Mouse (Mus musculus): ENCODE measurements around the gene Ptprg. TPM values are rescaled to one million over a fixed set of nuclear protein-coding genes. Genes with fewer than 3 reads are reported as not detected.
"Not testable (repeated sequence)": the region's sequence is repeated elsewhere in the genome, so short reads cannot be mapped to it uniquely, and the experiment has no call there.

Ptprg gene
- total RNA-seq, 1 experiment from 2014 or later, result not detected

GRCm38 (mm10) chr14:12046226-12046882 lies 493.0 kb downstream of the Ptprg start:
- no peak for ATAC-seq (replicated peaks; ENCODE audit: insufficient number of reproducible peaks, low FRiP score, low TSS enrichment, poor library complexity, severe bottlenecking)

- ATAC-seq (replicated peaks; ENCODE audit: insufficient number of reproducible peaks, low FRiP score, low TSS enrichment, poor library complexity, severe bottlenecking), result no peak
Observed at GRCm38 (mm10) chr14:12047637-12048036, 494.3 kb downstream of the Ptprg start.

- no peak for ATAC-seq (replicated peaks; ENCODE audit: insufficient number of reproducible peaks, low FRiP score, low TSS enrichment, poor library complexity, severe bottlenecking)
Observed at GRCm38 (mm10) chr14:12056912-12057524, 503.7 kb downstream of the Ptprg start.

GRCm38 (mm10) chr14:12057856-12058255 lies 504.5 kb downstream of the Ptprg start:
- no peak for ATAC-seq (replicated peaks; ENCODE audit: insufficient number of reproducible peaks, low FRiP score, low TSS enrichment, poor library complexity, severe bottlenecking)

GRCm38 (mm10) chr14:12059149-12059548 lies 505.8 kb downstream of the Ptprg start:
- ATAC-seq (replicated peaks; ENCODE audit: insufficient number of reproducible peaks, low FRiP score, low TSS enrichment, poor library complexity, severe bottlenecking), result no peak

- not testable (repeated sequence) for ATAC-seq (replicated peaks; ENCODE audit: insufficient number of reproducible peaks, low FRiP score, low TSS enrichment, poor library complexity, severe bottlenecking)
Observed at GRCm38 (mm10) chr14:12061313-12061712, 508.0 kb downstream of the Ptprg start.

- ATAC-seq (replicated peaks; ENCODE audit: insufficient number of reproducible peaks, low FRiP score, low TSS enrichment, poor library complexity, severe bottlenecking), result no peak
Observed at GRCm38 (mm10) chr14:12062628-12063360, 509.5 kb downstream of the Ptprg start.

GRCm38 (mm10) chr14:12065001-12065400 lies 511.7 kb downstream of the Ptprg start:
- no peak for ATAC-seq (replicated peaks; ENCODE audit: insufficient number of reproducible peaks, low FRiP score, low TSS enrichment, poor library complexity, severe bottlenecking)

GRCm38 (mm10) chr14:12065736-12066135 lies 512.4 kb downstream of the Ptprg start:
- no peak for ATAC-seq (replicated peaks; ENCODE audit: insufficient number of reproducible peaks, low FRiP score, low TSS enrichment, poor library complexity, severe bottlenecking)

- ATAC-seq (replicated peaks; ENCODE audit: insufficient number of reproducible peaks, low FRiP score, low TSS enrichment, poor library complexity, severe bottlenecking), result no peak
Observed at GRCm38 (mm10) chr14:12069707-12070106, 516.4 kb downstream of the Ptprg start.

- ATAC-seq (replicated peaks; ENCODE audit: insufficient number of reproducible peaks, low FRiP score, low TSS enrichment, poor library complexity, severe bottlenecking), result no peak
Observed at GRCm38 (mm10) chr14:12070361-12070760, 517.0 kb downstream of the Ptprg start.

GRCm38 (mm10) chr14:12070856-12071465 lies 517.6 kb downstream of the Ptprg start:
- no peak for ATAC-seq (replicated peaks; ENCODE audit: insufficient number of reproducible peaks, low FRiP score, low TSS enrichment, poor library complexity, severe bottlenecking)

GRCm38 (mm10) chr14:12072026-12072861 lies 518.9 kb downstream of the Ptprg start:
- no peak for ATAC-seq (replicated peaks; ENCODE audit: insufficient number of reproducible peaks, low FRiP score, low TSS enrichment, poor library complexity, severe bottlenecking)

GRCm38 (mm10) chr14:12073408-12074107 lies 520.2 kb downstream of the Ptprg start:
- ATAC-seq (replicated peaks; ENCODE audit: insufficient number of reproducible peaks, low FRiP score, low TSS enrichment, poor library complexity, severe bottlenecking), result no peak

- no peak for ATAC-seq (replicated peaks; ENCODE audit: insufficient number of reproducible peaks, low FRiP score, low TSS enrichment, poor library complexity, severe bottlenecking)
Observed at GRCm38 (mm10) chr14:12077193-12077592, 523.9 kb downstream of the Ptprg start.

- ATAC-seq (replicated peaks; ENCODE audit: insufficient number of reproducible peaks, low FRiP score, low TSS enrichment, poor library complexity, severe bottlenecking), result no peak
Observed at GRCm38 (mm10) chr14:12079250-12079649, 525.9 kb downstream of the Ptprg start.

- ATAC-seq (replicated peaks; ENCODE audit: insufficient number of reproducible peaks, low FRiP score, low TSS enrichment, poor library complexity, severe bottlenecking), result no peak
Observed at GRCm38 (mm10) chr14:12079833-12080401, 526.6 kb downstream of the Ptprg start.
